Mouse (Mus musculus) spleen, adult 10 weeks (tissue): ENCODE measurements around the gene Gm5798. TPM values are rescaled to one million over a fixed set of nuclear protein-coding genes. Genes with fewer than 3 reads are reported as not detected.

Source experiments
- polyA plus RNA-seq: library from polyadenylated mRNA; stranded (reverse); fragments of 350-450 nt; fragmentation: Illumina TruSeq; extraction: RNeasy Lipid Tissue Mini Kit (QIAGEN cat#74804); gene quantifications from one replicate; pipeline ENCODE4 v1.2.3, GENCODE M21; 2015; ENCODE audit warnings: low replicate concordance; ENCODE audit not compliant: insufficient read depth

Gene Gm5798
- not detected for polyA plus RNA-seq

GRCm38 (mm10) chr14:41348309-41348708 is at the start of gene Gm5798:
Gm5798 (plus strand) TSS chr14:41348609.

DNA sequence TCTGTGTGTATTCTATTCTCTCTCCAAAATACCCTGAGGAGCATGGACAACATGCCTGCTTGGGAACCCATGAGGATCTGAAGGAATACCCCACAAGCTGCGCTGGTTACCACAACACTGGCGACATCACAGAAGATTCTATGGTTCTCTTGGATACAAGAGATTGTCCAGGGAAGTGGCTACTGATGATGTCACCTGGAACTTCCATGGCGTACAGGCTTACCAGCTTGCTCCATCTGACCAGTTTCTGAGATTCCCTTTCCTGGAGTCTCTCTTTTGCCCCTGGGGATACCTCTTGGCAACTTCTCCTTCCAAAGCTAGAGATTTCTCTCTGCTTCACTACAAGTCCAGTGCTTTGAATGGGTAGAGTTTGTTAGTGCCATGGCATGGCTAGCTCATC is 37.9 kb downstream of the Gm5798 start, which contains the start of gene Gm7945:
Gene Gm7945, minus strand, starts transcription at position 101 of the 400 bp plus-strand sequence.

Other genes starting within 250 kb of the Gm5798 start
- not detected for gene Mat1a, start 243.6 kb upstream of the Gm5798 start, polyA plus RNA-seq
- gene Sftpa1, start 216.8 kb upstream of the Gm5798 start, polyA plus RNA-seq, result not detected
- gene Mbl1, start 197.2 kb upstream of the Gm5798 start, polyA plus RNA-seq, result not detected
- not detected for gene Sftpd, start 163.5 kb upstream of the Gm5798 start, polyA plus RNA-seq
- not detected for gene Gm2832, start 69.8 kb upstream of the Gm5798 start, polyA plus RNA-seq
- not detected for gene Gm7945, start 37.8 kb downstream of the Gm5798 start, polyA plus RNA-seq
- not detected for gene Gm6482, start 59.7 kb downstream of the Gm5798 start, polyA plus RNA-seq
- gene Gm7954, start 104.9 kb downstream of the Gm5798 start, polyA plus RNA-seq, result not detected
- not detected for gene Gm3486, start 140.9 kb downstream of the Gm5798 start, polyA plus RNA-seq
- gene Gm7970, start 207.0 kb downstream of the Gm5798 start, polyA plus RNA-seq, result not detected
- not detected for gene 1700049E17Rik2, start 224.6 kb downstream of the Gm5798 start, polyA plus RNA-seq